Mouse (Mus musculus): ENCODE results near the gene Plod2. TPM values are rescaled to one million over a fixed set of nuclear protein-coding genes. Genes with fewer than 3 reads are reported as not detected.

Gene Plod2
- polyA plus RNA-seq, 1 experiment: 36.3 TPM

- DNase-seq (ENCODE audit: low spot score): no peak
Measured at GRCm38 (mm10) chr9:92555006-92555958, 13.3 kb downstream of the Plod2 start.

- DNase-seq (ENCODE audit: low spot score): no peak
Measured at GRCm38 (mm10) chr9:92559750-92560149, 17.7 kb downstream of the Plod2 start.

GRCm38 (mm10) chr9:92560840-92561547 lies 19.0 kb downstream of the Plod2 start:
- no peak for DNase-seq (ENCODE audit: low spot score)

GRCm38 (mm10) chr9:92562416-92562815 lies 20.4 kb downstream of the Plod2 start:
- DNase-seq (ENCODE audit: low spot score): no peak

GRCm38 (mm10) chr9:92563306-92563705 lies 21.3 kb downstream of the Plod2 start:
- DNase-seq (ENCODE audit: low spot score): no peak

GRCm38 (mm10) chr9:92564391-92564790 lies 22.4 kb downstream of the Plod2 start:
- no peak for DNase-seq (ENCODE audit: low spot score)

- no peak for DNase-seq (ENCODE audit: low spot score)
Measured at GRCm38 (mm10) chr9:92566234-92566633, 24.2 kb downstream of the Plod2 start.

- DNase-seq (ENCODE audit: low spot score): no peak
Measured at GRCm38 (mm10) chr9:92567474-92567873, 25.5 kb downstream of the Plod2 start.

GRCm38 (mm10) chr9:92568798-92569197 lies 26.8 kb downstream of the Plod2 start:
- no peak for DNase-seq (ENCODE audit: low spot score)

GRCm38 (mm10) chr9:92572376-92573108 lies 30.5 kb downstream of the Plod2 start:
- DNase-seq (ENCODE audit: low spot score): no peak

- DNase-seq (ENCODE audit: low spot score): no peak
Measured at GRCm38 (mm10) chr9:92583876-92584275, 41.9 kb downstream of the Plod2 start.

GRCm38 (mm10) chr9:92586025-92586424 lies 44.0 kb downstream of the Plod2 start:
- no peak for DNase-seq (ENCODE audit: low spot score)

GRCm38 (mm10) chr9:92587391-92587790 lies 45.4 kb downstream of the Plod2 start:
- no peak for DNase-seq (ENCODE audit: low spot score)

- DNase-seq (ENCODE audit: low spot score): no peak
Measured at GRCm38 (mm10) chr9:92588226-92588625, 46.2 kb downstream of the Plod2 start.

GRCm38 (mm10) chr9:92589021-92589420 lies 47.0 kb downstream of the Plod2 start:
- DNase-seq (ENCODE audit: low spot score): no peak

GRCm38 (mm10) chr9:92591482-92591881 lies 49.5 kb downstream of the Plod2 start:
- no peak for DNase-seq (ENCODE audit: low spot score)

GRCm38 (mm10) chr9:92592757-92593156 lies 50.7 kb downstream of the Plod2 start:
- no peak for DNase-seq (ENCODE audit: low spot score)

GRCm38 (mm10) chr9:92594491-92594890 lies 52.5 kb downstream of the Plod2 start:
- DNase-seq (ENCODE audit: low spot score): no peak

- no peak for DNase-seq (ENCODE audit: low spot score)
Measured at GRCm38 (mm10) chr9:92595296-92595695, 53.3 kb downstream of the Plod2 start.

GRCm38 (mm10) chr9:92596916-92597547 lies 55.0 kb downstream of the Plod2 start:
- DNase-seq (ENCODE audit: low spot score): no peak

GRCm38 (mm10) chr9:92597776-92598175 lies 55.8 kb downstream of the Plod2 start:
- no peak for DNase-seq (ENCODE audit: low spot score)
